Mouse (Mus musculus): ENCODE measurements around the gene Iffo2. TPM values are rescaled to one million over a fixed set of nuclear protein-coding genes. Genes with fewer than 3 reads are reported as not detected.

The Iffo2 gene
- polyA plus RNA-seq, 1 experiment from 2014 or later = 7.3 TPM

- WGBS = 2% methylated on average over 12 of the region's 12 CpGs
- H3K4me3 ChIP-seq = no peak overlapping the region
- H3K4me1 ChIP-seq = peaks cover 46% of the 10 kb centered on the region
- no peak overlapping the region for H3K9ac ChIP-seq
- no peaks in the 10 kb centered on the region for H3K9me3 ChIP-seq
- ATAC-seq (ENCODE audit: low FRiP score, low read depth) = peak; percentile 43; the same call in 1 of the 2 replicates
- peak overlapping the region; percentile 47; the same call in 1 of the 2 replicates for H3K27ac ChIP-seq
- peaks cover 26% of the 10 kb centered on the region for H3K27me3 ChIP-seq (replicated peaks)
- H3K4me2 ChIP-seq (replicated peaks) = peak overlapping the region; percentile 38
- H3K36me3 ChIP-seq = peaks cover 5% of the 10 kb centered on the region; the same call in 1 of the 2 replicates
Measured at GRCm38 (mm10) chr4:139639801-139640200, 109.5 kb downstream of the Iffo2 start.

GRCm38 (mm10) chr4:139640333-139640732 lies 110.0 kb downstream of the Iffo2 start:
- Histone ChIP-seq H3K4me1 (peaks cover 46% of the 10 kb centered on the region), H3K4me2 (replicated peaks) (peak overlapping the region; percentile 38), H3K9ac (no peak overlapping the region), H3K27me3 (replicated peaks) (peaks cover 26% of the 10 kb centered on the region), H3K36me3 (peaks cover 5% of the 10 kb centered on the region; the same call in 1 of the 2 replicates), H3K27ac (no peak overlapping the region), H3K9me3 (no peaks in the 10 kb centered on the region), H3K4me3 (no peak overlapping the region)
- no peak; the same call in 1 of the 2 replicates for ATAC-seq (ENCODE audit: low FRiP score, low read depth)
- 37% methylated on average over 12 of the region's 12 CpGs for WGBS

GRCm38 (mm10) chr4:139640775-139641174 lies 110.4 kb downstream of the Iffo2 start:
- no peak overlapping the region for H3K4me2 ChIP-seq (replicated peaks)
- no peak for ATAC-seq (ENCODE audit: low FRiP score, low read depth)
- H3K4me1 ChIP-seq = peaks cover 46% of the 10 kb centered on the region
- no peak overlapping the region for H3K9ac ChIP-seq
- peaks cover 5% of the 10 kb centered on the region; the same call in 1 of the 2 replicates for H3K36me3 ChIP-seq
- H3K9me3 ChIP-seq = no peaks in the 10 kb centered on the region
- WGBS = 39% methylated on average over 6 of the region's 6 CpGs
- H3K27ac ChIP-seq = no peak overlapping the region
- H3K27me3 ChIP-seq (replicated peaks) = peaks cover 26% of the 10 kb centered on the region
- H3K4me3 ChIP-seq = no peak overlapping the region

- no peak overlapping the region for H3K27ac ChIP-seq
- peak overlapping the region; percentile 15; the same call in 1 of the 2 replicates for H3K4me3 ChIP-seq
- peak overlapping the region; percentile 58 for H3K4me2 ChIP-seq (replicated peaks)
- peaks cover 46% of the 10 kb centered on the region for H3K4me1 ChIP-seq
- H3K27me3 ChIP-seq (replicated peaks) = peaks cover 26% of the 10 kb centered on the region
- ATAC-seq (ENCODE audit: low FRiP score, low read depth) = no peak
- WGBS = 2% methylated on average over 30 of the region's 30 CpGs
- H3K36me3 ChIP-seq = peaks cover 9% of the 10 kb centered on the region
- no peaks in the 10 kb centered on the region for H3K9me3 ChIP-seq
- peak overlapping the region; percentile 35 for H3K9ac ChIP-seq
Measured at GRCm38 (mm10) chr4:139641829-139642425, 111.6 kb downstream of the Iffo2 start.

GRCm38 (mm10) chr4:139643972-139644371 lies 113.6 kb downstream of the Iffo2 start:
- H3K27me3 ChIP-seq (replicated peaks) = peaks cover 26% of the 10 kb centered on the region
- H3K4me2 ChIP-seq (replicated peaks) = no peak overlapping the region; the same call in 1 of the 2 replicates
- H3K4me1 ChIP-seq = peaks cover 38% of the 10 kb centered on the region
- H3K27ac ChIP-seq = no peak overlapping the region
- no peak overlapping the region for H3K9ac ChIP-seq
- no peaks in the 10 kb centered on the region for H3K9me3 ChIP-seq
- ATAC-seq (ENCODE audit: low FRiP score, low read depth) = no peak
- 17% methylated on average over 9 of the region's 9 CpGs for WGBS
- H3K36me3 ChIP-seq = peaks cover 22% of the 10 kb centered on the region
- H3K4me3 ChIP-seq = no peak overlapping the region

GRCm38 (mm10) chr4:139646916-139647315 lies 116.6 kb downstream of the Iffo2 start:
- H3K9ac ChIP-seq = no peak overlapping the region
- peaks cover 19% of the 10 kb centered on the region for H3K27me3 ChIP-seq (replicated peaks)
- H3K4me3 ChIP-seq = no peak overlapping the region
- H3K4me2 ChIP-seq (replicated peaks) = no peak overlapping the region
- WGBS = 85% methylated on average over 7 of the region's 7 CpGs
- no peaks in the 10 kb centered on the region for H3K9me3 ChIP-seq
- no peak for ATAC-seq (ENCODE audit: low FRiP score, low read depth)
- H3K4me1 ChIP-seq = peaks cover 15% of the 10 kb centered on the region
- H3K36me3 ChIP-seq = peaks cover 23% of the 10 kb centered on the region
- H3K27ac ChIP-seq = no peak overlapping the region

GRCm38 (mm10) chr4:139650086-139650743 lies 119.9 kb downstream of the Iffo2 start:
- H3K27ac ChIP-seq = no peak overlapping the region
- 57% methylated on average over 15 of the region's 15 CpGs for WGBS
- no peak overlapping the region for H3K4me3 ChIP-seq
- no peaks in the 10 kb centered on the region for H3K9me3 ChIP-seq
- no peak for ATAC-seq (ENCODE audit: low FRiP score, low read depth)
- no peak overlapping the region for H3K4me2 ChIP-seq (replicated peaks)
- H3K27me3 ChIP-seq (replicated peaks) = no peaks in the 10 kb centered on the region
- H3K36me3 ChIP-seq = peaks cover 18% of the 10 kb centered on the region; the same call in 1 of the 2 replicates
- 0 out of 2 replicates have a peak, but pooled peaks cover 6% of the 10 kb centered on the region for H3K4me1 ChIP-seq
- H3K9ac ChIP-seq = no peak overlapping the region

GRCm38 (mm10) chr4:139650907-139651306 lies 120.6 kb downstream of the Iffo2 start:
- no peaks in the 10 kb centered on the region for H3K9me3 ChIP-seq
- no peak overlapping the region for H3K27ac ChIP-seq
- 0 out of 2 replicates have a peak, but pooled peaks cover 6% of the 10 kb centered on the region for H3K4me1 ChIP-seq
- peaks cover 18% of the 10 kb centered on the region; the same call in 1 of the 2 replicates for H3K36me3 ChIP-seq
- H3K4me3 ChIP-seq = no peak overlapping the region
- H3K4me2 ChIP-seq (replicated peaks) = no peak overlapping the region
- H3K9ac ChIP-seq = no peak overlapping the region
- WGBS = 39% methylated on average over 11 of the region's 11 CpGs
- H3K27me3 ChIP-seq (replicated peaks) = no peaks in the 10 kb centered on the region
- no peak for ATAC-seq (ENCODE audit: low FRiP score, low read depth)

GRCm38 (mm10) chr4:139653238-139653637 lies 122.9 kb downstream of the Iffo2 start, which contains the start of gene Tas1r2:
Gene Tas1r2 (plus strand): TSS chr4:139653538.
- H3K9ac ChIP-seq = no peak within 1 kb of the TSS
- WGBS = 83% methylated on average over 8 of the region's 8 CpGs
- peaks cover 8% of the 10 kb centered on the region; the same call in 1 of the 2 replicates for H3K36me3 ChIP-seq
- no peak within 1 kb of the TSS for H3K4me2 ChIP-seq (replicated peaks)
- H3K9me3 ChIP-seq = no peaks in the 10 kb centered on the region
- no peak within 1 kb of the TSS for H3K4me3 ChIP-seq
- H3K27me3 ChIP-seq (replicated peaks) = no peaks in the 10 kb centered on the region
- ATAC-seq (ENCODE audit: low FRiP score, low read depth) = no peak
- no peak within 1 kb of the TSS for H3K27ac ChIP-seq
- H3K4me1 ChIP-seq = 0 out of 2 replicates have a peak, but pooled peaks cover 6% of the 10 kb centered on the region

GRCm38 (mm10) chr4:139661897-139662296 lies 131.5 kb downstream of the Iffo2 start:
- Histone ChIP-seq H3K9me3 (no peaks in the 10 kb centered on the region), H3K27ac (no peak overlapping the region), H3K36me3 (no peaks in the 10 kb centered on the region), H3K4me3 (no peak overlapping the region), H3K4me2 (replicated peaks) (no peak overlapping the region), H3K4me1 (no peaks in the 10 kb centered on the region), H3K27me3 (replicated peaks) (no peaks in the 10 kb centered on the region), H3K9ac (no peak overlapping the region)
- 88% methylated on average over 14 of the region's 14 CpGs for WGBS
- ATAC-seq (ENCODE audit: low FRiP score, low read depth) = no peak

GRCm38 (mm10) chr4:139667632-139668031 lies 137.3 kb downstream of the Iffo2 start:
- H3K27me3 ChIP-seq (replicated peaks) = no peaks in the 10 kb centered on the region
- H3K36me3 ChIP-seq = no peaks in the 10 kb centered on the region
- no peak overlapping the region for H3K4me3 ChIP-seq
- no peak for ATAC-seq (ENCODE audit: low FRiP score, low read depth)
- H3K9me3 ChIP-seq = no peaks in the 10 kb centered on the region
- H3K4me1 ChIP-seq = no peaks in the 10 kb centered on the region
- H3K9ac ChIP-seq = no peak overlapping the region
- 39% methylated on average over 6 of the region's 6 CpGs for WGBS
- no peak overlapping the region for H3K27ac ChIP-seq
- H3K4me2 ChIP-seq (replicated peaks) = no peak overlapping the region

GRCm38 (mm10) chr4:139669847-139670246 lies 139.5 kb downstream of the Iffo2 start:
- Histone ChIP-seq H3K27me3 (replicated peaks) (no peaks in the 10 kb centered on the region), H3K4me2 (replicated peaks) (no peak overlapping the region), H3K9me3 (no peaks in the 10 kb centered on the region), H3K27ac (no peak overlapping the region), H3K9ac (no peak overlapping the region), H3K36me3 (no peaks in the 10 kb centered on the region), H3K4me3 (no peak overlapping the region), H3K4me1 (no peaks in the 10 kb centered on the region)
- peak; percentile 76; the same call in 1 of the 2 replicates for ATAC-seq (ENCODE audit: low FRiP score, low read depth)
- 21% methylated on average over 6 of the region's 6 CpGs for WGBS

All from neural tube, embryonic 12.5 days (tissue).